Mouse (Mus musculus) inflammation-experienced regulatory T-cells, adult 6 months (primary cell): ENCODE measurements at regions not wholly inside any gene's neighbourhood (a gene's known extent, or its start where the extent isn't known, plus 50 kb on each side); places are given as distances from the start of the nearest gene placed in this dataset.

Source experiments
- ATAC-seq: one replicate; pipeline ENCODE4 v1.8.0; 2017

GRCm38 (mm10) chr13:83731481-83732006 lies 227.7 kb downstream of the Mef2c start:
- ATAC-seq, result no peak

GRCm38 (mm10) chr13:83732283-83733121 lies 228.7 kb downstream of the Mef2c start:
- ATAC-seq, result no peak

GRCm38 (mm10) chr13:83733231-83733990 lies 229.6 kb downstream of the Mef2c start:
- ATAC-seq, result no peak

- ATAC-seq, result no peak
Measured at GRCm38 (mm10) chr13:83733991-83734610, 230.3 kb downstream of the Mef2c start.

- ATAC-seq, result no peak
Measured at GRCm38 (mm10) chr13:83734656-83735055, 230.8 kb downstream of the Mef2c start.

GRCm38 (mm10) chr13:83735101-83735500 lies 231.3 kb downstream of the Mef2c start:
- ATAC-seq, result no peak

GRCm38 (mm10) chr13:83735631-83736475 lies 232.0 kb downstream of the Mef2c start:
- ATAC-seq, result no peak

- no peak for ATAC-seq
Measured at GRCm38 (mm10) chr13:83737031-83737825, 233.4 kb downstream of the Mef2c start.

GRCm38 (mm10) chr13:83737826-83738527 lies 234.1 kb downstream of the Mef2c start:
- ATAC-seq, result peak; percentile 24

GRCm38 (mm10) chr13:83738528-83738981 lies 234.7 kb downstream of the Mef2c start:
- peak; percentile 46 for ATAC-seq

GRCm38 (mm10) chr13:83739131-83739530 lies 235.3 kb downstream of the Mef2c start:
- no peak for ATAC-seq

- ATAC-seq, result peak; percentile 24
Measured at GRCm38 (mm10) chr13:83739541-83740061, 235.8 kb downstream of the Mef2c start.

- ATAC-seq, result no peak
Measured at GRCm38 (mm10) chr13:83740101-83740500, 236.3 kb downstream of the Mef2c start.

- no peak for ATAC-seq
Measured at GRCm38 (mm10) chr13:83740771-83741170, 236.9 kb downstream of the Mef2c start.

GRCm38 (mm10) chr13:83741591-83742021 lies 237.8 kb downstream of the Mef2c start:
- no peak for ATAC-seq

- no peak for ATAC-seq
Measured at GRCm38 (mm10) chr13:83742102-83742501, 238.3 kb downstream of the Mef2c start.

GRCm38 (mm10) chr13:83742546-83742945 lies 238.7 kb downstream of the Mef2c start:
- ATAC-seq, result no peak

GRCm38 (mm10) chr13:83743381-83743780 lies 239.5 kb downstream of the Mef2c start:
- ATAC-seq, result no peak

GRCm38 (mm10) chr13:83744110-83744752 lies 240.4 kb downstream of the Mef2c start:
- no peak for ATAC-seq
